Mouse (Mus musculus) mature B cell (primary cell): ENCODE measurements around the gene Ndufb3.
"Not testable (repeated sequence)": the region's sequence is repeated elsewhere in the genome, so short reads cannot be mapped to it uniquely, and the experiment has no call there.

Source experiments
- in situ Hi-C: fragments of 300-500 bp; cut with MboI; formaldehyde crosslinking; loops from 2 replicates; pipeline ENCODE4 v1.14.3; 2019

Ndufb3 gene

GRCm38 (mm10) chr1:58586171-58586997 is at the start of gene Ndufb3, which contains the start of gene Fam126b:
Gene Ndufb3, plus strand, starts transcription at chr1:58586384.
Gene Fam126b, minus strand, starts transcription at chr1:58586323.
- in situ Hi-C loops, result no loop called here

GRCm38 (mm10) chr1:58541386-58541785 is 44.8 kb upstream of the Ndufb3 start:
- in situ Hi-C loops, result no loop called here

- in situ Hi-C loops, result not testable (repeated sequence)
Observed at GRCm38 (mm10) chr1:58560370-58560769, 25.8 kb upstream of the Ndufb3 start.

- in situ Hi-C loops, result no loop called here
Observed at GRCm38 (mm10) chr1:58562455-58562854, 23.7 kb upstream of the Ndufb3 start.

- in situ Hi-C loops, result no loop called here
Observed at GRCm38 (mm10) chr1:58564981-58565380, 21.2 kb upstream of the Ndufb3 start.

GRCm38 (mm10) chr1:58566621-58567020 is 19.6 kb upstream of the Ndufb3 start:
- in situ Hi-C loops, result no loop called here

GRCm38 (mm10) chr1:58568456-58569130 is 17.6 kb upstream of the Ndufb3 start:
- in situ Hi-C loops, result no loop called here

GRCm38 (mm10) chr1:58570437-58570836 is 15.7 kb upstream of the Ndufb3 start:
- in situ Hi-C loops, result no loop called here

GRCm38 (mm10) chr1:58579179-58579578 is 7.0 kb upstream of the Ndufb3 start:
- in situ Hi-C loops, result no loop called here

GRCm38 (mm10) chr1:58582611-58583010 is 3.6 kb upstream of the Ndufb3 start:
- in situ Hi-C loops, result no loop called here

GRCm38 (mm10) chr1:58584271-58584670 is 1.9 kb upstream of the Ndufb3 start:
- in situ Hi-C loops, result no loop called here

GRCm38 (mm10) chr1:58585373-58586170 is 612 bp upstream of the Ndufb3 start:
- in situ Hi-C loops, result no loop called here

- in situ Hi-C loops, result no loop called here
Observed at GRCm38 (mm10) chr1:58587491-58587890, 1.3 kb downstream of the Ndufb3 start.

- in situ Hi-C loops, result no loop called here
Observed at GRCm38 (mm10) chr1:58602681-58603080, 16.5 kb downstream of the Ndufb3 start.

GRCm38 (mm10) chr1:58603738-58604137 is 17.6 kb downstream of the Ndufb3 start:
- in situ Hi-C loops, result no loop called here

- in situ Hi-C loops, result not testable (repeated sequence)
Observed at GRCm38 (mm10) chr1:58609591-58609990, 23.4 kb downstream of the Ndufb3 start.

- in situ Hi-C loops, result no loop called here
Observed at GRCm38 (mm10) chr1:58610166-58610565, 24.0 kb downstream of the Ndufb3 start.

GRCm38 (mm10) chr1:58610611-58611010 is 24.4 kb downstream of the Ndufb3 start:
- in situ Hi-C loops, result no loop called here

- in situ Hi-C loops, result no loop called here
Observed at GRCm38 (mm10) chr1:58613786-58614185, 27.6 kb downstream of the Ndufb3 start.

- in situ Hi-C loops, result no loop called here
Observed at GRCm38 (mm10) chr1:58614424-58614823, 28.2 kb downstream of the Ndufb3 start.

- in situ Hi-C loops, result no loop called here
Observed at GRCm38 (mm10) chr1:58615146-58615545, 29.0 kb downstream of the Ndufb3 start.

- in situ Hi-C loops, result no loop called here
Observed at GRCm38 (mm10) chr1:58616176-58616575, 30.0 kb downstream of the Ndufb3 start.
